Mouse (Mus musculus) intestine, postnatal 0 days (tissue): ENCODE measurements around the gene Dock8. TPM values are rescaled to one million over a fixed set of nuclear protein-coding genes. Genes with fewer than 3 reads are reported as not detected.

ENCODE experiments used
- ATAC-seq: fragments of 200-750 bp; cut with Nextera tagmentation; 2 replicates; pipeline ENCODE4 v1.8.0; 2017; ENCODE audit warnings: mild to moderate bottlenecking, moderate TSS enrichment, moderate library complexity
- H3K27ac ChIP-seq: fragments of 300-500 bp; sonication (generic); 2 replicates; pipeline ENCODE4 v1.5.1; 2014; ENCODE audit warnings: mild to moderate bottlenecking, low read depth, low read length, moderate library complexity
- H3K27me3 ChIP-seq: fragments of 300-500 bp; sonication (generic); replicated peaks from 2 replicates; pipeline ENCODE4 v1.6.1; 2014; ENCODE audit warnings: low read length, mixed read lengths; ENCODE audit not compliant: control insufficient read depth, insufficient read depth
- H3K36me3 ChIP-seq: fragments of 300-500 bp; sonication (generic); 2 replicates; pipeline ENCODE4 v1.6.1; 2014; ENCODE audit warnings: mild to moderate bottlenecking, moderate library complexity; ENCODE audit not compliant: control insufficient read depth, insufficient read depth
- H3K4me1 ChIP-seq: fragments of 300-500 bp; sonication (generic); replicated peaks from 2 replicates; pipeline ENCODE4 v1.6.1; 2014; ENCODE audit warnings: antibody characterized with exemption, low read length, mixed read lengths; ENCODE audit not compliant: control insufficient read depth, insufficient read depth
- H3K4me2 ChIP-seq: fragments of 300-500 bp; sonication (generic); replicated peaks from 2 replicates; pipeline ENCODE4 v1.6.1; 2014; ENCODE audit warnings: low read depth, mild to moderate bottlenecking, moderate library complexity
- H3K4me3 ChIP-seq: fragments of 300-500 bp; sonication (generic); 2 replicates; pipeline ENCODE4 v1.5.1; 2014; ENCODE audit warnings: low read depth, low read length
- H3K9ac ChIP-seq: fragments of 300-500 bp; sonication (generic); 2 replicates; pipeline ENCODE4 v1.6.1; 2014; ENCODE audit warnings: mild to moderate bottlenecking, low read depth, low read length
- H3K9me3 ChIP-seq: fragments of 300-500 bp; sonication (generic); 2 replicates; pipeline ENCODE4 v1.6.1; 2016; ENCODE audit warnings: mixed run types; ENCODE audit not compliant: control insufficient read depth
- CTCF ChIP-seq: sonication (generic); IDR thresholded peaks from 2 replicates; pipeline ENCODE4 v1.5.1; 2016; ENCODE audit warnings: low read depth, mild to moderate bottlenecking, control low read depth, antibody characterized with exemption, moderate library complexity
- WGBS: fragments of 180-500 bp; shearing (Covaris S2); extraction: QIAGEN DNeasy Blood & Tissue Kit; methylation state at CpG from one replicate; pipeline ENCODE4 v1.1.7; 2014; 5-methylcytosine and 5-hydroxymethylcytosine counted together
- polyA plus RNA-seq: library from polyadenylated mRNA; unstranded; fragments of >200 nt; fragmentation: Nextera tagmentation; extraction: Ambion mirVana; gene quantifications from 2 replicates; pipeline ENCODE4 v1.2.1, GENCODE M21; 2015

Gene Dock8
- polyA plus RNA-seq, 1 experiment from 2014 or later, result 7.5 TPM

- Histone ChIP-seq H3K36me3 (no peaks in the 10 kb centered on the region), H3K27ac (no peak overlapping the region), H3K4me3 (no peak overlapping the region), H3K27me3 (no peaks in the 10 kb centered on the region), H3K4me2 (no peak overlapping the region), H3K4me1 (no peaks in the 10 kb centered on the region), H3K9ac (no peak overlapping the region), H3K9me3 (no peaks in the 10 kb centered on the region)
- no peak for TF ChIP-seq CTCF
- peak; percentile 25; the same call in 1 of the 2 replicates for ATAC-seq
- 66% methylated on average over 18 of the region's 18 CpGs for WGBS
These were observed 112.4 kb downstream of the Dock8 start for GRCm38 (mm10) chr19:25111591-25112233.

GRCm38 (mm10) chr19:25116981-25117380 is 117.6 kb downstream of the Dock8 start:
- Histone ChIP-seq H3K4me1 (no peaks in the 10 kb centered on the region), H3K27me3 (no peaks in the 10 kb centered on the region), H3K9ac (no peak overlapping the region), H3K4me2 (no peak overlapping the region), H3K4me3 (no peak overlapping the region), H3K27ac (no peak overlapping the region), H3K9me3 (no peaks in the 10 kb centered on the region), H3K36me3 (no peaks in the 10 kb centered on the region; the same call in 1 of the 2 replicates)
- TF ChIP-seq CTCF, result no peak
- ATAC-seq, result no peak
- WGBS, result 50% methylated on average over 2 of the region's 2 CpGs

- TF ChIP-seq CTCF, result no peak
- Histone ChIP-seq H3K9ac (no peak overlapping the region), H3K27ac (no peak overlapping the region), H3K36me3 (no peaks in the 10 kb centered on the region; the same call in 1 of the 2 replicates), H3K4me3 (no peak overlapping the region), H3K4me2 (no peak overlapping the region), H3K27me3 (no peaks in the 10 kb centered on the region), H3K9me3 (no peaks in the 10 kb centered on the region), H3K4me1 (no peaks in the 10 kb centered on the region)
- 55% methylated on average over 8 of the region's 8 CpGs for WGBS
- ATAC-seq, result no peak
These were observed 123.1 kb downstream of the Dock8 start for GRCm38 (mm10) chr19:25122417-25122816.

GRCm38 (mm10) chr19:25123031-25123430 is 123.7 kb downstream of the Dock8 start:
- TF ChIP-seq CTCF, result no peak
- 26% methylated on average over 13 of the region's 13 CpGs for WGBS
- H3K36me3 ChIP-seq, result no peaks in the 10 kb centered on the region; the same call in 1 of the 2 replicates
- H3K27ac ChIP-seq, result no peak overlapping the region
- no peak for ATAC-seq
- no peaks in the 10 kb centered on the region for H3K27me3 ChIP-seq
- no peak overlapping the region for H3K4me2 ChIP-seq
- H3K9me3 ChIP-seq, result no peaks in the 10 kb centered on the region
- no peak overlapping the region for H3K9ac ChIP-seq
- no peaks in the 10 kb centered on the region for H3K4me1 ChIP-seq
- no peak overlapping the region for H3K4me3 ChIP-seq

GRCm38 (mm10) chr19:25123461-25123860 is 124.1 kb downstream of the Dock8 start:
- H3K4me3 ChIP-seq, result no peak overlapping the region
- H3K27me3 ChIP-seq, result no peaks in the 10 kb centered on the region
- no peak for TF ChIP-seq CTCF
- H3K36me3 ChIP-seq, result no peaks in the 10 kb centered on the region; the same call in 1 of the 2 replicates
- H3K9ac ChIP-seq, result no peak overlapping the region
- H3K9me3 ChIP-seq, result no peaks in the 10 kb centered on the region
- 86% methylated on average over 5 of the region's 5 CpGs for WGBS
- no peaks in the 10 kb centered on the region for H3K4me1 ChIP-seq
- H3K27ac ChIP-seq, result no peak overlapping the region
- H3K4me2 ChIP-seq, result no peak overlapping the region
- ATAC-seq, result no peak

GRCm38 (mm10) chr19:25132322-25132721 is 133.0 kb downstream of the Dock8 start:
- H3K4me1 ChIP-seq, result no peaks in the 10 kb centered on the region
- no peak overlapping the region for H3K4me2 ChIP-seq
- H3K27ac ChIP-seq, result no peak overlapping the region
- TF ChIP-seq CTCF, result peak; percentile 69
- no peaks in the 10 kb centered on the region for H3K27me3 ChIP-seq
- H3K36me3 ChIP-seq, result peaks cover 10% of the 10 kb centered on the region; the same call in 1 of the 2 replicates
- WGBS, result 10% methylated on average over 4 of the region's 4 CpGs
- H3K9ac ChIP-seq, result no peak overlapping the region
- H3K4me3 ChIP-seq, result no peak overlapping the region
- no peaks in the 10 kb centered on the region for H3K9me3 ChIP-seq
- no peak for ATAC-seq
